Mouse (Mus musculus) left cerebral cortex, adult 2 months (tissue): ENCODE data around the gene Abraxas2. TPM values are rescaled to one million over a fixed set of nuclear protein-coding genes. Genes with fewer than 3 reads are reported as not detected.

Source experiments
- DNase-seq, 2 experiments: peaks; one replicate each; pipeline ENCODE4 v3.0.0; 2021 to 2022; ENCODE audit warnings: low spot score in 2 of 2, mixed read lengths in 1 of 2; ENCODE audit errors: extremely low spot score in 1 of 2
- H3K27ac ChIP-seq: fragments of 200-600 bp; 2 replicates; pipeline ENCODE4 v1.8.1; 2022
- H3K4me3 ChIP-seq: fragments of 200-600 bp; 2 replicates; pipeline ENCODE4 v1.8.1; 2022
- CTCF ChIP-seq: fragments of 200-600 bp; IDR thresholded peaks from 2 replicates; pipeline ENCODE4 v1.8.1; 2022; ENCODE audit warnings: antibody characterized with exemption, mild to moderate bottlenecking, moderate library complexity
- intact Hi-C: fragments of 180-260 bp; cut with DNase I; formaldehyde crosslinking; loops from one replicate; pipeline ENCODE4 v1.15.1; 2025
- total RNA-seq, 2 experiments: library from RNA; stranded (reverse); gene quantifications; 2 replicates each; pipeline ENCODE4 v1.2.3; 2021

Abraxas2 gene
- total RNA-seq, 2 experiments from 2014 or later: 26.6 to 27.6 TPM

- Histone ChIP-seq H3K4me3 (no peak overlapping the region), H3K27ac (no peak overlapping the region)
- DNase-seq: no peak
- no peak for TF ChIP-seq CTCF
- intact Hi-C loops: no loop called here
Measured at GRCm38 (mm10) chr7:132816528-132816927, 42.5 kb upstream of the Abraxas2 start.

GRCm38 (mm10) chr7:132817056-132817455 is 42.0 kb upstream of the Abraxas2 start:
- no peak overlapping the region for H3K4me3 ChIP-seq
- DNase-seq: no peak
- TF ChIP-seq CTCF: no peak
- no peak overlapping the region for H3K27ac ChIP-seq
- intact Hi-C loops: no loop called here

DNA sequence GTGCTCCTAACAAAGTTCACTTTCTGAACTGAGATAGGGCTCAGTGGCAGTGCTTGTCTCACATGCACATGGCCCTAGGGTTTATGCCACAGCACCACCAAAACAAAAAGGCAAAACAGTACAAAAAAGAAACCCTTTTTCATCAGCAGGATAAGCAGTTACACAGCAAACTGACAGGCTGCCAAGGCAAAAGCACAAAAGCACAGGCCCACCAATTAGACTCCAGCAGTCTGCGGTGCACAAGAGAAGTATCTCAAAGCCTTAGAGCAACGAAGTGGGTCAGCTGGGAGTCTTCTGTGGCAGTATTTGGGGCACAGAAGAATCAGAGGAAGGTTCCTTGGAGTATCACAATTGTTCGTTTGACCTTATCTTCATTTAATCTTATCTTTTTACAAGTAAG is 38.3 kb upstream of the Abraxas2 start:
- TF ChIP-seq CTCF: no peak
- DNase-seq: no peak
- intact Hi-C loops: no loop called here
- H3K4me3 ChIP-seq: no peak overlapping the region
- no peak overlapping the region; the same call in 1 of the 2 replicates for H3K27ac ChIP-seq

DNA sequence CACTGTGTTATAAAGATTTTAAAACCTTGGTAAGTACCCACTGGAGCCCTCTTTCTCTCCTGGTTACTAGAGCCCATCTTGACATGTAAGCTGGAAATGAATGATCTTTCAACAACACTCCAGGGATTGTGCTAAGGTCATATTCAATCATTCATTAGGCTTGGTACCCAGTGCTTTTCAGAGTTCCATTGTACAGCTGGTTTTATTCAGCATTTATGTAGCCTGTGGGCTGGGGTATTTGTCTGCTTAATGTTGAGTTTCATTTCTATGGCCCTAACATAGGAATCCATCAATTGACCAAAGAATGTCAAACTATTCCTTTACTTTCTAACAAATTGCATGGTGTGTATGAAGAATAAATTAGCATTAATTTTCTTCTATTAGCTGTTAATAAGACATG is 35.2 kb upstream of the Abraxas2 start:
- TF ChIP-seq CTCF: no peak
- intact Hi-C loops: no loop called here
- no peak overlapping the region for H3K4me3 ChIP-seq
- H3K27ac ChIP-seq: 0 out of 2 replicates have a peak overlapping the region, but pooled peaks have one; percentile 10
- DNase-seq: no peak

DNA sequence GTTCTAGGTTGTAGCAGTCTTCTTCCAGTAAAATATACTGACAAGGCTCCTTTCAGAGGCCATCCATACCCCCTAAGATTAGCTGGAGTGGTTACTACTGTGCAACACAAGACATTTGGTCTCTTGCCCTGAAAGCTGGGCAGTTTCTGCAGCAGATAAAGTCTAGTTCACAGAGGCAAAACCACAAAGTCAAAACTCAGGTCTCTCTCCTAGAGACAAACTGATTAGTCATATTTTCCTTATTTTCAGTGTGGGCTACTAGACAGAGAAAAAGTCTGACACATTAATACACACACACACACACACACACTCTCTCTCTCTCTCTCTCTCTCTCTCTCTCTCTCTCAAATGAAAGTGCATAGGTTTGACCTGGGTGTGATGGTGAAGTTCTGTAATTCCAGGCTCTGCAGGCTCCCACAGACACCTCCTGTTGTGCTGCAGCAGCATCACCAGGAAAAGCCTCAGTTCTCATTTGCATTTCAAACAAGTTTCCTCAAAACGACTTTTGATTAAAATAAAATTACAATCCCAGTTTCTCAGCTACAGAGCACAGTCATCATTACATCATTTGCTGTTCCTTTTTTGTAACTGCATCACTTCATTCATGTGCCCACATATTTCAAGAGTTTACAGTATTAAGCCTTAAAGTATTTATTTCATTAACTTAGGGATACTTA is 34.5 kb upstream of the Abraxas2 start:
- Histone ChIP-seq H3K27ac (peak overlapping the region; percentile 42; the same call in 1 of the 2 replicates), H3K4me3 (no peak overlapping the region)
- TF ChIP-seq CTCF: no peak
- no peak for DNase-seq
- intact Hi-C loops: no loop called here

- no peak overlapping the region for H3K27ac ChIP-seq
- intact Hi-C loops: no loop called here
- DNase-seq: no peak
- no peak for TF ChIP-seq CTCF
- H3K4me3 ChIP-seq: no peak overlapping the region
Measured at GRCm38 (mm10) chr7:132830955-132831354, 28.1 kb upstream of the Abraxas2 start.

DNA sequence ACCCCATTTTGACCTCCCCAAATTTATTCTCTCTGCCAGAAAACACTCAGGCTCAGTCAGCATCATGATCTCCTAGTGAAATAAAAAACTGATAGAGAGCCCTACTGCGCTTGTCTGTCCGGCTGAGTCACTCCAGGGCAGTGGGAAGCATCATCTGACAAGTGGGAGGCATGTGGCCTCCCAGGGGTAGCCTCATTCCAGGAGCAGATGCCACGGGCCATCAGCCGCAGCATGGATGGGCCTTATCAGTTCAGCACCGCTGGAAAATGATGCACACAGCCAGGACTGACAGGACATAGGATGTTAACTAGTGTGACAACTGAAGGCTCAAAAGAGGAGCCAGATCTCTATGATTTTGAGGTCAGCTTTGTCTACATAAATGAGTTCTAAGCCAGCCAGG is 17.7 kb upstream of the Abraxas2 start:
- Histone ChIP-seq H3K4me3 (no peak overlapping the region), H3K27ac (no peak overlapping the region)
- intact Hi-C loops: no loop called here
- no peak for TF ChIP-seq CTCF
- DNase-seq: no peak

- DNase-seq: no peak
- Histone ChIP-seq H3K27ac (no peak overlapping the region), H3K4me3 (no peak overlapping the region)
- TF ChIP-seq CTCF: no peak
- intact Hi-C loops: no loop called here
Measured at GRCm38 (mm10) chr7:132842455-132842854, 16.6 kb upstream of the Abraxas2 start.

- DNase-seq: no peak
- intact Hi-C loops: no loop called here
- H3K27ac ChIP-seq: no peak overlapping the region
- H3K4me3 ChIP-seq: no peak overlapping the region
- TF ChIP-seq CTCF: no peak
Measured at GRCm38 (mm10) chr7:132843152-132843551, 15.9 kb upstream of the Abraxas2 start.

- intact Hi-C loops: loop anchor here (1.0 to 10.0 kb wide), 3 partner anchors 40 to 782 kb away; partner anchors contain the start of genes Edrf1 and Fam53b
- H3K4me3 ChIP-seq: peak within 1 kb of the TSS; percentile 66
- peak; percentile 80 to 81 for DNase-seq
- peak within 1 kb of the TSS; percentile 98 for H3K27ac ChIP-seq
- peak; percentile 17 for TF ChIP-seq CTCF
Measured at GRCm38 (mm10) chr7:132852173-132852844, 6.7 kb upstream of the Abraxas2 start, which contains the start of gene Eef1akmt2. Gene Eef1akmt2 (minus strand): TSS chr7:132852673.

GRCm38 (mm10) chr7:132853361-132853760 is 5.7 kb upstream of the Abraxas2 start:
- Histone ChIP-seq H3K27ac (peak overlapping the region; percentile 8; the same call in 1 of the 2 replicates), H3K4me3 (no peak overlapping the region)
- TF ChIP-seq CTCF: no peak
- intact Hi-C loops: loop anchor here (5.0 to 10.0 kb wide), 2 partner anchors 41 to 781 kb away; partner anchors contain the start of genes Edrf1 and Fam53b
- no peak for DNase-seq

GRCm38 (mm10) chr7:132853946-132854345 is 5.1 kb upstream of the Abraxas2 start:
- H3K27ac ChIP-seq: no peak overlapping the region
- intact Hi-C loops: loop anchor here (5.0 to 10.0 kb wide), 2 partner anchors 42 to 781 kb away; partner anchors contain the start of genes Edrf1 and Fam53b

More at GRCm38 (mm10) chr7:132853946-132854345, 5.1 kb upstream of the Abraxas2 start:
- no peak for DNase-seq
- no peak for TF ChIP-seq CTCF
- no peak overlapping the region for H3K4me3 ChIP-seq
